Mouse (Mus musculus) stomach, embryonic 14.5 days (tissue): Measurements from ENCODE around the gene Ube2o. TPM values are rescaled to one million over a fixed set of nuclear protein-coding genes. Genes with fewer than 3 reads are reported as not detected.

Source experiments
- ATAC-seq: fragments of 200-750 bp; cut with Nextera tagmentation; 2 replicates; pipeline ENCODE4 v1.8.0; 2017; ENCODE audit warnings: low read depth, moderate TSS enrichment; ENCODE audit not compliant: insufficient number of reproducible peaks, insufficient read depth, low FRiP score
- H3K27ac ChIP-seq: fragments of 300-500 bp; sonication (generic); 2 replicates; pipeline ENCODE4 v1.5.1; 2014; ENCODE audit warnings: mild to moderate bottlenecking, low read length, moderate library complexity, mixed read lengths
- H3K27me3 ChIP-seq: fragments of 300-500 bp; sonication (generic); 2 replicates; pipeline ENCODE4 v1.6.1; 2014; ENCODE audit warnings: low read length, control low read depth, mixed read lengths; ENCODE audit not compliant: control insufficient read depth, insufficient read depth
- H3K36me3 ChIP-seq: fragments of 300-500 bp; sonication (generic); 2 replicates; pipeline ENCODE4 v1.6.1; 2014; ENCODE audit warnings: mild to moderate bottlenecking, control low read depth, low read length, moderate library complexity, mixed read lengths; ENCODE audit not compliant: control insufficient read depth, insufficient read depth
- H3K4me1 ChIP-seq: fragments of 300-500 bp; sonication (generic); 2 replicates; pipeline ENCODE4 v1.6.1; 2014; ENCODE audit warnings: low read length, control low read depth, mixed read lengths; ENCODE audit not compliant: control insufficient read depth, insufficient read depth
- H3K4me2 ChIP-seq: fragments of 300-500 bp; sonication (generic); replicated peaks from 2 replicates; pipeline ENCODE4 v1.6.1; 2014; ENCODE audit warnings: low read depth, low read length, control low read depth
- H3K4me3 ChIP-seq: fragments of 300-500 bp; sonication (generic); 2 replicates; pipeline ENCODE4 v1.5.1; 2014; ENCODE audit warnings: low read depth, low read length, control low read depth
- H3K9ac ChIP-seq: fragments of 300-500 bp; sonication (generic); replicated peaks from 2 replicates; pipeline ENCODE4 v1.6.1; 2014; ENCODE audit warnings: low read depth, mild to moderate bottlenecking, control low read depth, low read length, moderate library complexity, mixed read lengths
- H3K9me3 ChIP-seq: fragments of 300-500 bp; sonication (generic); 2 replicates; pipeline ENCODE4 v1.6.1; 2016; ENCODE audit warnings: low read depth, low read length, control low read depth; ENCODE audit not compliant: control insufficient read depth
- WGBS: fragments of 180-500 bp; shearing (Covaris S2); extraction: QIAGEN DNeasy Blood & Tissue Kit; methylation state at CpG from one replicate; pipeline ENCODE4 v1.1.7; 2014; 5-methylcytosine and 5-hydroxymethylcytosine counted together
- polyA plus RNA-seq: library from polyadenylated mRNA; unstranded; fragments of >200 nt; fragmentation: Nextera tagmentation; extraction: Ambion mirVana; gene quantifications from 2 replicates; pipeline ENCODE4 v1.2.1, GENCODE M21; 2014

The Ube2o gene
- polyA plus RNA-seq, 1 experiment from 2014 or later, result 11.4 TPM

DNA sequence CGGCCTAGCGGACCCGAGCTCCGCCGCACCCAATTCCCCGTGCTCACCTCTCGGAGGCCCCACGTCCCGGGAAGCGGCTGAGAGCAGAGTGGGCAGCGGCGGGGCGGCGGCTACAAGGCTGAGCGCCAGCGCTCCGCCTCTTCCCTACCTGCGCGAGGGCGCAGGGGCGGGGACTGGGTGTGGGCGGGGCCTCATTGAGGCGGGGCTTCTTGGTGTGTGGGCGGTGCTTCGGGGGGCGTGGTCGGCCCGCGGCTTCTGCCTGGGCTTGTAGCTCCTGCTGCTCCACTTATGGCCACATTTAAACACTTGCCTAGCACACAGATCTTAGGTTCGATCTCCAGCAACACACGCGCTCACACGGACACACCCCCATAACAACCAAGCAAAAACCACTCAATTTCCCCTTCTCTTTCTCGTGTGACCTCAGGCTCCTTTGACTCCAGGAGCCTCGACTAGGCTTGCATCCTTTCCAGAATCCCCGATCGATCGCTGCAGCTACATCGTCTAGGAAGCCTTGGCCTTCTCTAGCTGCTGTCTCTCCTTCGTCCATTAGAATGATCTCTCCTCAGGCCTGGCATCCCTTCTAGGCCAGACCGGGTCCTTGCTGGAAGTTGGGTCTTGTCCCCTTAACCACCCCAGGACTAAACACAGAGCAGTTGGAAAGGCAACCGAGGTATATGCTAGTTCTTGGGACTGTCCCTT lies 43.0 kb upstream of the Ube2o start:
- Histone ChIP-seq H3K27ac (no peak overlapping the region), H3K4me2 (peak overlapping the region; percentile 93), H3K9ac (peak overlapping the region; percentile 57), H3K9me3 (no peaks in the 10 kb centered on the region), H3K4me3 (peak overlapping the region; percentile 57), H3K4me1 (peaks cover 33% of the 10 kb centered on the region), H3K36me3 (no peaks in the 10 kb centered on the region), H3K27me3 (no peaks in the 10 kb centered on the region)
- ATAC-seq, result peak; percentile 74
- WGBS, result 14% methylated on average over 42 of the region's 42 CpGs

DNA sequence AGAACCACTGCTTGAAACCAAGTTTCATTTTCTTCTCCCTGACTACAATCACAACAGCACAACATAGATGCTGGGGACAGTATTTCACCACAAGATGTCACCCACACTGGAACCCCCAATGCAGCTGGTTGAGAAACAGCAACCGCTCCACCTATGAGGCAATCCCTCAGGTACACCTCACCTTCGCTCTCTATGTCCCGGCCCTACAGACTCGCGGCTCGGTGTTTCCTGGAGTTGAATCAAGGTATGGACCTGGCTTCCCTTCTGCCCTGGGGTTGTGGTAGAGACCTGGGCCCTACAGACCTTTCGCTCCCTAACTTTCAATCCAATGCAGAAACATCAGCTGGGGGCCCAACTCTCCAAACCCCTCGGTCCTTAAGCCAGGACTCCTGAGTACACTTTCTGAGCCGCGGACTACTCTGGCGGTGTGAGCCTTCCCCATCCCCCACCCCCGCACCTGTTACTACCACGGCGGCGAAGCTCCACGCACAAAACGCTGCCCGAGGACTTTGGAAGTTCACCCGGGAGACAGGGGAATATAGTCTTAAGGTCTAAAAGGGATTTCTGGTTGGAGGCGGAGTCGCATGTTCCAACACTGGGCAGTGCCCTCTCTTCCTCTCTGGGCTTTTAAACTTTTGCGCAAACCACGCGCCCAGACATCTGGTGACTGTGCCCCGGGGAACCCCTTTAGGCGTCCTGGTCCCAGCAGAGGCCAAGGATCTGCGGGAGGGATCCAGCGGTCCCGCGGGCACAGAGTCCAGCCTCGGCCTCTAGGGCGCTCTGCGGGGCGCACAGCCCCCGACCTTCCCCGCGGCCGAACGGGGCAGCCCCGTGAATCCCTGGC lies 42.3 kb upstream of the Ube2o start:
- ATAC-seq, result peak; percentile 0; the same call in 1 of the 2 replicates
- peak overlapping the region; percentile 57 for H3K4me3 ChIP-seq
- H3K36me3 ChIP-seq, result no peaks in the 10 kb centered on the region
- no peaks in the 10 kb centered on the region for H3K27me3 ChIP-seq
- peak overlapping the region; percentile 57 for H3K9ac ChIP-seq
- no peak overlapping the region for H3K27ac ChIP-seq
- 7% methylated on average over 37 of the region's 40 CpGs for WGBS
- peaks cover 34% of the 10 kb centered on the region for H3K4me1 ChIP-seq
- no peaks in the 10 kb centered on the region for H3K9me3 ChIP-seq
- H3K4me2 ChIP-seq, result peak overlapping the region; percentile 93

DNA sequence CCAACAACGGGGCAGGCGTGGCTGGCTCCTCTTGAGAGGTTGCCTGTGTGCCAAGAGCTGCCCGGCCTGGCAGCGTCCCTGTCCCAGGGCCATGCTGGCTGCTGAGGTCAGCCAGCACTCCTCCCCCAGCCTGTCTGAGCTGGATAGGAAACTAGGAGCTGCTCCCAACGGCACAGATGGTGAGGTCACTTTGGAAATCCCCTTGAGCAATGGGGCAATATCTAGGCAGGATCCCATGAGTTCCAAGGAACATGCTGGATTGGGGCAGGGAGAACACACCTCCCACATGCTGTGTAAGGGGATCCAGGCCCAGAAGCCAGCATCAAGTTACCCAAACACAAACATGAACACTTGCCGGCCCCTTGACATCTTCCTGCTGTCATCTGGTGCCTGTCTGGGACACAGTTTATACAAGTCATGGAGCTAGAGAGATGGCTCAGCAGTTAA lies 40.0 kb upstream of the Ube2o start:
- ATAC-seq, result peak; percentile 28; the same call in 1 of the 2 replicates
- H3K4me2 ChIP-seq, result 0 out of 2 replicates have a peak overlapping the region, but pooled peaks have one; percentile 7
- 22% methylated on average over 6 of the region's 6 CpGs for WGBS
- no peaks in the 10 kb centered on the region for H3K9me3 ChIP-seq
- H3K4me1 ChIP-seq, result peaks cover 35% of the 10 kb centered on the region
- H3K9ac ChIP-seq, result no peak overlapping the region
- H3K27me3 ChIP-seq, result no peaks in the 10 kb centered on the region
- H3K4me3 ChIP-seq, result no peak overlapping the region
- peak overlapping the region; percentile 66; the same call in 1 of the 2 replicates for H3K27ac ChIP-seq
- H3K36me3 ChIP-seq, result no peaks in the 10 kb centered on the region

DNA sequence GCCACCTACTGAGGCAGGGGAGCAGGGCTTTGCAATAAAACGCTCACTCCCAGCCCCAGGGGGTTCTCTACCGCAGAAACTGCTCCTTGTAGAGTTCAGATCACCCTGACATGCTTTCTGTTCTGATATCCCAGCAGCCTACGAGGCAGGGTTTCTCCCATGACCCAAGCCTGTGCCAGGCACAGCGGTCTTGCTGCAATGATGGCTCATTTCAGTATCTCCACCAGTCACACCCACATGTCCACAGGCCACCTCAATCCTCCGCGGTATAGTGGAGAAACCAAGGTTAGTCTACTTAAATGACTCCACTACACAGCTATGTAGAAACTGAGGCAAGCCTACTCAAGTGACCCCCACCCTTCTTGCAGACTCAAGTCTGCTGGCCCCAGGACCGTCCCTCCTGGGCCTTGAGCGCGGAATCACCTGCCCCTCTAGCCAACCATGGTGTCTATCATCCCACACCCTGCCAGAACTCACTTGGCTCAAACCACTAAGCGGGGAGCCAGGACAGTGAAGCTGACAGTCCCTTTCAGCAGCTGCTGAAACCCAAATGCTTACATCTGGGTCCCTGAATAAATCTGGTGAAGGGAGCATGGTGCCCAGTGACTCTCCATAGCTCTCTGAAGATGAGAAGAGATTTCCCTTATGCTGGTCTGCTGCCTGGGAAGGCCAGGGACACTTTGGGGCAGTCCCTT lies 39.5 kb upstream of the Ube2o start:
- Histone ChIP-seq H3K27me3 (no peaks in the 10 kb centered on the region), H3K27ac (peak overlapping the region; percentile 66; the same call in 1 of the 2 replicates), H3K36me3 (no peaks in the 10 kb centered on the region), H3K4me3 (no peak overlapping the region), H3K4me1 (peaks cover 40% of the 10 kb centered on the region), H3K9ac (no peak overlapping the region), H3K9me3 (no peaks in the 10 kb centered on the region), H3K4me2 (0 out of 2 replicates have a peak overlapping the region, but pooled peaks have one; percentile 7)
- 76% methylated on average over 10 of the region's 10 CpGs for WGBS
- ATAC-seq, result no peak

DNA sequence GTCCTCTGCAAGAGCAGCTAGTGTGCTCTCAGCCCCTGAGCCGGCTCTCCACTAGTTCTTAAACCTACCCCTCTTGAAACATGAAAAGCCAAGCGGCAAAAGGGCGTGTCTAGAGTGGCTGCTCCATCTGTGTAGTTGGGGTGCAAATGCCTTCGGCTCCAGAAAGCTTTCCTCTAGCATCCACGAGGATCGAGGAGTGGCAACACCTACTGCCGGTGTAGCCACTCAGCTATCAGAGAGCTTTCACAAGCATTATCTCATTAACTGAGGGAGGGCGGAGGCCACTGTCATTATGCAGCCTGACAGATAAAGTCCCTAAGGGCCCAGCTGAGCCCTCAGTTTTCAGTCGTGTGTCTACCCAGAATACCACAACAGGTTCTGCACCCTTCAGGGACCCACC lies 38.8 kb upstream of the Ube2o start:
- no peak overlapping the region for H3K27ac ChIP-seq
- no peak for ATAC-seq
- H3K9ac ChIP-seq, result no peak overlapping the region
- H3K36me3 ChIP-seq, result no peaks in the 10 kb centered on the region
- peaks cover 40% of the 10 kb centered on the region for H3K4me1 ChIP-seq
- no peaks in the 10 kb centered on the region for H3K27me3 ChIP-seq
- 33% methylated on average over 9 of the region's 9 CpGs for WGBS
- H3K4me3 ChIP-seq, result no peak overlapping the region
- no peaks in the 10 kb centered on the region for H3K9me3 ChIP-seq
- no peak overlapping the region for H3K4me2 ChIP-seq

DNA sequence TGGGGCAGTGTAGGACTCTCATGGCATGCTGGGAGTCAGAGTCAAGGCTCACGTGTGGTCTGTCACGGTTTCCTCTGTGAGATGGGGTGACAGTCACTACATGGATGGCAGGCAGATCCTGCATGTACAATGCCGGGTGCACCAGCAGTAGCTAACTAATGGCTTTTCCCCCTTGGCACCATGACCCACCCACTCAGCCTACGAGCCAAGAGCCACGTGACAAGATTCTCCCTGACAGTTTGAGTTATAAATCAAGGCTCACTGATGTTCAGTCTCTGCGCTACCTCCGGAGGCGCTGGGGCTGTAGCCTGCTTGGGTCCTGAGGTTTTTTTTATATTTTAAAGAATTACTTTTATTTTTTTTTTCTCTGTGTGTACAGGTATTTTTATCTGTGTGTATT lies 38.3 kb upstream of the Ube2o start:
- Histone ChIP-seq H3K27ac (no peak overlapping the region), H3K4me1 (peaks cover 38% of the 10 kb centered on the region), H3K36me3 (no peaks in the 10 kb centered on the region), H3K4me2 (no peak overlapping the region), H3K27me3 (no peaks in the 10 kb centered on the region), H3K9ac (no peak overlapping the region), H3K9me3 (no peaks in the 10 kb centered on the region), H3K4me3 (no peak overlapping the region)
- WGBS, result 48% methylated on average over 8 of the region's 8 CpGs
- no peak for ATAC-seq

DNA sequence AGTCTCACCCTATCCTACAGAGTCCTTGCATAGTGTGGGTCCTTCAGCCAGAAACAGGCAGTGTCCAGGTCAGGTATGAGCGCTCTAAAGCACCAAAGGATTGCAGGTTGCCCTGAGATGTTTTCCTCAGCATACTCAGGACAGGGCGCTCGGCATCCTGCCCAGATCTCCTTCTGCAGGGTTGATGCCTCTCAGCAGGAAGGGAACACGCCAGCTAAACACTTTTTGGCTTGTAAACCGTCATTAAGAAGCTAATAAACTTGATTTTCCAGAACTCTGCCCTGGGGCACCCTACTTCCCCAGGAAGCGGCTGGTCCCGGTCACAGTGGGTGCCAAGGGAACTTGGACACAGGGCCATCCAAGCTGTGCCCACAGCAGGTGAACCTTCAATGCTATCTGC lies 37.9 kb upstream of the Ube2o start:
- no peak overlapping the region for H3K27ac ChIP-seq
- H3K4me3 ChIP-seq, result no peak overlapping the region
- no peak for ATAC-seq
- no peak overlapping the region for H3K4me2 ChIP-seq
- H3K9me3 ChIP-seq, result no peaks in the 10 kb centered on the region
- no peaks in the 10 kb centered on the region for H3K36me3 ChIP-seq
- WGBS, result 89% methylated on average over 7 of the region's 7 CpGs
- no peak overlapping the region for H3K9ac ChIP-seq
- H3K4me1 ChIP-seq, result peaks cover 36% of the 10 kb centered on the region
- H3K27me3 ChIP-seq, result no peaks in the 10 kb centered on the region

DNA sequence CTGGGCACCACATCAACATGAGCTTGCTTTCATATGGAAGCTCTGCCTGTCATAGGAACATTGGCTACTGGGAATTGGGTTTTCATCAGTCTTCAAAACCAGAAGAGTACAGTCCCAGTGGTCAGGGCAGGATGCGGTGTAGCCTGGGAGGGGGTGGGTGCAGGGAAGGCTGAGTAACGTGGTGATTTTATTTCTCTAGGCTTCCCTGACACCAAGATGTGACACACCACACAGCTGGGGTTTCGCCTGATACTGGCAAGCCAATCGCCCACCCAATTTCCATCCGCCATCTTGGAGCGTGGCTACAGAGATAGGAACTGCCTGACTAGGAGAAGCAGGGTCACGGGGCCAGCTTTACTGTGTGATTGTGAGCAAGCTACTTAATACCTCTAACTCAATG lies 37.4 kb upstream of the Ube2o start:
- Histone ChIP-seq H3K27ac (no peak overlapping the region), H3K4me2 (no peak overlapping the region), H3K9me3 (no peaks in the 10 kb centered on the region), H3K4me1 (peaks cover 36% of the 10 kb centered on the region), H3K36me3 (no peaks in the 10 kb centered on the region), H3K9ac (no peak overlapping the region), H3K27me3 (no peaks in the 10 kb centered on the region), H3K4me3 (no peak overlapping the region)
- 91% methylated on average over 7 of the region's 7 CpGs for whole genome bisulfite sequencing
- no peak for ATAC-seq
